Mouse (Mus musculus): ENCODE measurements around the gene Ctla2b. TPM values are rescaled to one million over a fixed set of nuclear protein-coding genes. Genes with fewer than 3 reads are reported as not detected.
"Not testable (repeated sequence)": the region's sequence is repeated elsewhere in the genome, so short reads cannot be mapped to it uniquely, and the experiment has no call there.

The Ctla2b gene
- 1 to 10 TPM; 2.0 to 3.8 TPM for total RNA-seq (2021)
- long read RNA-seq, experiment 1, partial matches to known transcripts: 0 of 2 reads
- long read RNA-seq, experiment 1, other reads (novel, unspliced or antisense): 1 of 2 reads
- long read RNA-seq, experiment 2, partial matches to known transcripts: 0 of 1 reads
- long read RNA-seq, experiment 2, other reads (novel, unspliced or antisense): 0 of 1 reads

- intact Hi-C loops (cut with DNase I; ENCODE audit: low total_unique reads): no loop called here
These were observed at the start of gene Ctla2b for GRCm38 (mm10) chr13:60897328-60897727. Ctla2b (minus strand) TSS chr13:60897447.

GRCm38 (mm10) chr13:60941884-60942283 lies 44.6 kb upstream of the Ctla2b start, which contains the start of gene Tpbpa:
Tpbpa (minus strand) TSS chr13:60941984.
- intact Hi-C loops (cut with DNase I; ENCODE audit: low total_unique reads); DNase-seq: not testable (repeated sequence)

More at GRCm38 (mm10) chr13:60897328-60897727, at the start of gene Ctla2b:
- DNase-seq: peak; percentile 37

GRCm38 (mm10) chr13:60936500-60936901 lies 39.3 kb upstream of the Ctla2b start, which contains the start of the genes Gm49391 and Ctla2a:
Gm49391 (minus strand) TSS chr13:60936571.
Ctla2a (minus strand) TSS chr13:60936625.
- intact Hi-C loops (cut with DNase I; ENCODE audit: low total_unique reads): no loop called here

GRCm38 (mm10) chr13:60935490-60935889 lies 38.2 kb upstream of the Ctla2b start, which contains the start of gene Gm49393:
Gm49393 (minus strand) TSS chr13:60935590.
- intact Hi-C loops (cut with DNase I; ENCODE audit: low total_unique reads); DNase-seq: not testable (repeated sequence)

More at GRCm38 (mm10) chr13:60936500-60936901, 39.3 kb upstream of the Ctla2b start, which contains the start of the genes Gm49391 and Ctla2a:
- peak; percentile 11 for DNase-seq

- intact Hi-C loops (cut with DNase I; ENCODE audit: low total_unique reads); DNase-seq: not testable (repeated sequence)
These were observed 7.5 kb upstream of the Ctla2b start, which contains the start of gene Tpbpb for GRCm38 (mm10) chr13:60904780-60905179. Tpbpb (minus strand) TSS chr13:60904880.

GRCm38 (mm10) chr13:60896794-60897193 lies 453 bp downstream of the Ctla2b start, which contains the start of gene Gm49392:
Gm49392 (minus strand) TSS chr13:60896894.
- intact Hi-C loops (cut with DNase I; ENCODE audit: low total_unique reads); DNase-seq: not testable (repeated sequence)

- DNase-seq: no peak
- intact Hi-C loops (cut with DNase I; ENCODE audit: low total_unique reads): no loop called here
These were observed 1.7 kb downstream of the Ctla2b start for GRCm38 (mm10) chr13:60895406-60896160.

- intact Hi-C loops (cut with DNase I; ENCODE audit: low total_unique reads): no loop called here
These were observed 4.9 kb downstream of the Ctla2b start for GRCm38 (mm10) chr13:60892301-60892700.

GRCm38 (mm10) chr13:60864281-60864680 lies 33.0 kb downstream of the Ctla2b start, which contains the start of gene 4930486L24Rik:
4930486L24Rik (minus strand) TSS chr13:60864475.
- intact Hi-C loops (cut with DNase I; ENCODE audit: low total_unique reads): no loop called here
- DNase-seq: no peak

More at GRCm38 (mm10) chr13:60892301-60892700, 4.9 kb downstream of the Ctla2b start:
- DNase-seq: no peak

GRCm38 (mm10) chr13:60848241-60849120 lies 48.8 kb downstream of the Ctla2b start:
- intact Hi-C loops (cut with DNase I; ENCODE audit: low total_unique reads): no loop called here

More at GRCm38 (mm10) chr13:60848241-60849120, 48.8 kb downstream of the Ctla2b start:
- no peak for DNase-seq

Other genes with a start within 250 kb of the Ctla2b start
- gene BC051665, start 111.1 kb downstream of the Ctla2b start, total RNA-seq (2021): not detected
- gene Ctsll3, start 94.6 kb downstream of the Ctla2b start, total RNA-seq (2021): not detected
- gene 4930486L24Rik, start 33.0 kb downstream of the Ctla2b start, total RNA-seq (2021): under 1 TPM in 1 of 2 experiments, not detected in 1; 0.51 TPM
- gene Gm49392, start 553 bp downstream of the Ctla2b start, total RNA-seq (2021): under 1 TPM in 1 of 2 experiments, not detected in 1; 0.66 TPM
- not detected for gene Tpbpb, start 7.4 kb upstream of the Ctla2b start, total RNA-seq (2021)
- gene Gm49393, start 38.1 kb upstream of the Ctla2b start, total RNA-seq (2021): not detected
- gene Gm49391, start 39.1 kb upstream of the Ctla2b start, total RNA-seq (2021): 1 to 10 TPM in 1 of 2 experiments, under 1 TPM in 1; 0.76 to 2.7 TPM
- gene Ctla2a, start 39.2 kb upstream of the Ctla2b start, total RNA-seq (2021): 10 to 100 TPM; 24.7 to 73.3 TPM
- not detected for gene Tpbpa, start 44.5 kb upstream of the Ctla2b start, total RNA-seq (2021)
- gene Ctsj, start 108.5 kb upstream of the Ctla2b start, total RNA-seq (2021): not detected
- not detected for gene Ctsq, start 143.2 kb upstream of the Ctla2b start, total RNA-seq (2021)